8 mouse cellular contexts compared by ENCODE assay signal in the genomic region with DNA sequence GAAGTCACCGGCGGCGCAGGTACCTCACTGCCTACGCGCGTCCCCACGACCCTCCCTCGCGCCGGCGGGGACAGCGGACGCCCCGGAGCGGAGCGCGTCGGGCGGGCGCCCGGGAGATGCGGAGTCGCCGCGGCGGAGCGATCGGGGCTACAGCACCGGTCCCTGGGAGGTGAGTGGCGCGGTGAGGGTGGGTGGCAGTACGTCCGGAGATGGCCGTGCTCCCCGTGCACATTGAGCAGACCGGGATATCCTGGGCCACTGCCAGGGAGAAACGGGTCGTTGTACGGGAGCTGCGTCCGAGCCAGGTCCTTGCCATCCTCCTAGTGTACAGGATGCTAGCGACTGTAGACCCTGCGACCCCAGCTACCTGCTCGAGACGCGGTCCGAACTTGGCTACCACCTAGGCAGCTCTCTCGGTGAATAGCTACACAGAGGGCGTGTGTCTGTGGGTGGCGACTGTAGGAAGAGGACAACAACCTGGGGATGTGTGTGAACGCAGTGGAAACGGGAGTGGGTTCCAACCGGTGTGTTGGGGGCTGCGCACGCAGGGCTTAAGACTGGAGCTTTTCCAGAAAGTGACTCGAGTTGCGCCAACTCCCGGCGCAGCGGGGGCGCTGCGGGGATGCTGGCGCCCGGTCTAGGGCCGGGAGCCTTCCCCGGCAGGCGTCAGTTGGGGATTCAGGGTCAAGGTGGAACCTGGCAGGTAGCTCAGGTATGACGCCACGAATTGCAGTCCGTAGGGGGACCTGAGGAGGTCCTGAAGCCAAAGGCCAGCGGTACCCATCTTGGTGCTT. TPM values are rescaled to one million over a fixed set of nuclear protein-coding genes. Genes with fewer than 3 reads are reported as not detected.
DNase-seq lines count a peak whose midpoint lies in the region; ATAC-seq and TF ChIP-seq lines count a peak whose summit lies in the region.

No protein-coding gene starts in this region.

- peak overlapping the region; percentile 51 for H3K9ac ChIP-seq in intestine, embryonic 14.5 days (ENCODE audit: low read length)
- H3K9ac ChIP-seq in limb, embryonic 12.5 days (replicated peaks), result peak overlapping the region; percentile 55
- peak overlapping the region; percentile 72 for H3K9ac ChIP-seq in midbrain, embryonic 14.5 days (replicated peaks; ENCODE audit: low read length)

- DNase-seq in layer of hippocampus, adult 11-12 months (ENCODE audit: low spot score), result peak; percentile 42
- DNase-seq in layer of hippocampus, adult 9-10 months (ENCODE audit: low spot score), result no peak
- peak; percentile 66 for DNase-seq in cerebellum, adult 8-10 months
- peak; percentile 35 to 53 for DNase-seq in frontal cortex, postnatal 36 days (ENCODE audit: low spot score in 2 of 2)
- peak; percentile 74 for DNase-seq in intestine, embryonic 14.5 days (ENCODE audit: low spot score)
- peak; percentile 72 for DNase-seq in midbrain, embryonic 14.5 days

- no peaks in the 10 kb centered on the region for H3K4me1 ChIP-seq in intestine, embryonic 14.5 days (replicated peaks; ENCODE audit: control insufficient read depth, insufficient read depth, low read length)
- H3K4me1 ChIP-seq in limb, embryonic 12.5 days (replicated peaks), result 0 out of 2 replicates have a peak, but pooled peaks cover 5% of the 10 kb centered on the region
- peaks cover 3% of the 10 kb centered on the region for H3K4me1 ChIP-seq in midbrain, embryonic 14.5 days (ENCODE audit: control insufficient read depth, insufficient read depth, low read length)
- peaks cover 15% of the 10 kb centered on the region for H3K4me1 ChIP-seq in testis, adult 2 months (ENCODE audit: control insufficient read depth, insufficient read depth, low read length)

- peaks cover 8% of the 10 kb centered on the region; the same call in 1 of the 2 replicates for H3K27me3 ChIP-seq in intestine, embryonic 14.5 days (replicated peaks; ENCODE audit: control insufficient read depth, insufficient read depth, low read length)
- peaks cover 34% of the 10 kb centered on the region for H3K27me3 ChIP-seq in limb, embryonic 12.5 days
- H3K27me3 ChIP-seq in midbrain, embryonic 14.5 days (ENCODE audit: control insufficient read depth, insufficient read depth, low read length), result peaks cover 14% of the 10 kb centered on the region
- no peaks in the 10 kb centered on the region for H3K27me3 ChIP-seq in testis, adult 2 months (ENCODE audit: control insufficient read depth, insufficient read depth, low read length)

- H3K27ac ChIP-seq in intestine, embryonic 14.5 days (ENCODE audit: low read depth), result no peak overlapping the region
- H3K27ac ChIP-seq in limb, embryonic 12.5 days, result no peak overlapping the region
- peak overlapping the region; percentile 78 for H3K27ac ChIP-seq in midbrain, embryonic 14.5 days (replicated peaks; ENCODE audit: low read depth, low read length)
- H3K27ac ChIP-seq in testis, adult 2 months (ENCODE audit: control insufficient read depth, insufficient read depth, low read depth, low read length), result peak overlapping the region; percentile 65

- peak; percentile 36 for ATAC-seq in intestine, embryonic 14.5 days (replicated peaks; ENCODE audit: low FRiP score, low TSS enrichment, low read depth)
- peak; percentile 35 for ATAC-seq in limb, embryonic 12.5 days (ENCODE audit: insufficient number of reproducible peaks, insufficient read depth, low FRiP score, low TSS enrichment, low read depth)
- ATAC-seq in midbrain, embryonic 14.5 days (ENCODE audit: low FRiP score, low TSS enrichment), result peak; percentile 72

- TF ChIP-seq CTCF in testis, adult 2 months (IDR thresholded peaks at IDR 0.05; ENCODE audit: control insufficient read depth, insufficient read depth, insufficient replicate concordance, low read depth, low read length), result no peak

- H3K4me3 ChIP-seq in intestine, embryonic 14.5 days (ENCODE audit: low read depth, low read length), result peak overlapping the region; percentile 40
- H3K4me3 ChIP-seq in limb, embryonic 12.5 days (replicated peaks), result peak overlapping the region; percentile 65
- H3K4me3 ChIP-seq in midbrain, embryonic 14.5 days (replicated peaks; ENCODE audit: low read depth, low read length), result peak overlapping the region; percentile 67
- H3K4me3 ChIP-seq in testis, adult 2 months (ENCODE audit: control insufficient read depth, low read depth, low read length), result peak overlapping the region; percentile 76

- H3K9me3 ChIP-seq in intestine, embryonic 14.5 days (ENCODE audit: control insufficient read depth, low read length), result no peaks in the 10 kb centered on the region
- no peaks in the 10 kb centered on the region for H3K9me3 ChIP-seq in limb, embryonic 12.5 days
- H3K9me3 ChIP-seq in midbrain, embryonic 14.5 days (ENCODE audit: control insufficient read depth, low read length), result no peaks in the 10 kb centered on the region

- H3K36me3 ChIP-seq in intestine, embryonic 14.5 days (ENCODE audit: control insufficient read depth, insufficient read depth, low read length), result no peaks in the 10 kb centered on the region
- no peaks in the 10 kb centered on the region for H3K36me3 ChIP-seq in limb, embryonic 12.5 days
- no peaks in the 10 kb centered on the region for H3K36me3 ChIP-seq in midbrain, embryonic 14.5 days (ENCODE audit: control insufficient read depth, insufficient read depth, low read length)
- H3K36me3 ChIP-seq in testis, adult 2 months (ENCODE audit: control insufficient read depth, insufficient read depth, low read length), result no peaks in the 10 kb centered on the region

- TF ChIP-seq POLR2A in testis, adult 2 months (IDR thresholded peaks at IDR 0.05; ENCODE audit: control insufficient read depth, low read depth, low read length), result no peak

- WGBS in intestine, embryonic 14.5 days, result 1% methylated on average over 71 of the region's 71 CpGs
- WGBS in limb, embryonic 12.5 days, result 2% methylated on average over 71 of the region's 71 CpGs
- 1% methylated on average over 71 of the region's 71 CpGs for WGBS in midbrain, embryonic 14.5 days

- peak overlapping the region; percentile 77 for H3K4me2 ChIP-seq in intestine, embryonic 14.5 days (ENCODE audit: low read length)
- H3K4me2 ChIP-seq in limb, embryonic 12.5 days, result peak overlapping the region; percentile 97
- H3K4me2 ChIP-seq in midbrain, embryonic 14.5 days (ENCODE audit: low read length), result peak overlapping the region; percentile 92

RNA-seq across cellular contexts. Expression of a gene that starts 0.9 kb away (rescaled TPM):
- 1.9 and 2.3 TPM in 2 replicates for polyA plus RNA-seq in intestine, embryonic 14.5 days (2014; fragmentation: Nextera tagmentation; extraction: Ambion mirVana)
- 2.0 and 2.2 TPM in 2 replicates for polyA plus RNA-seq in limb, embryonic 12.5 days (2016; fragmentation: Nextera tagmentation; extraction: Ambion mirVana)
- polyA plus RNA-seq in midbrain, embryonic 14.5 days (2014; fragmentation: Nextera tagmentation; extraction: Ambion mirVana), result 5.0 and 6.7 TPM in 2 replicates
- polyA plus RNA-seq in testis, adult 2 months (2012; rRNA removed), result 5.4 and 7.2 TPM in 2 replicates

RNA-seq across cellular contexts. Expression of a gene that starts 9.7 kb away (rescaled TPM):
- polyA plus RNA-seq in intestine, embryonic 14.5 days (2014; fragmentation: Nextera tagmentation; extraction: Ambion mirVana), result 16.8 and 18.9 TPM in 2 replicates
- not detected in 2 replicates for polyA plus RNA-seq in limb, embryonic 12.5 days (2016; fragmentation: Nextera tagmentation; extraction: Ambion mirVana)
- not detected in 2 replicates for polyA plus RNA-seq in midbrain, embryonic 14.5 days (2014; fragmentation: Nextera tagmentation; extraction: Ambion mirVana)
- not detected in 2 replicates for polyA plus RNA-seq in testis, adult 2 months (2012; rRNA removed)

Comparison
In these comparisons a context has a peak if more than half of its experiments do, and no peak if none do; other contexts are left out.
1. H3K27ac ChIP-seq: peak in midbrain, embryonic 14.5 days (single experiment) and testis, adult 2 months (single experiment); none in intestine, embryonic 14.5 days (single experiment) and limb, embryonic 12.5 days (single experiment).
2. RNA of a gene that starts 9.7 kb away (polyA plus RNA-seq): 16.8 to 18.9 TPM in intestine, embryonic 14.5 days; not detected in limb, embryonic 12.5 days, not detected in midbrain, embryonic 14.5 days and not detected in testis, adult 2 months; every median in the first group is over 10 times any median in the second.
3. Peak in every context shown above with its lines, with median percentiles within 50 percentile points of each other: ATAC-seq, H3K4me2 ChIP-seq, H3K4me3 ChIP-seq and H3K9ac ChIP-seq.